Comparison of ENCODE assay signal across 10 mouse cellular contexts in genomic region chr10:14270008-14270407, GRCm38 (mm10).
"Had no signal": no experiment of that assay in that cellular context is flagged by ENCODE, and none has a peak within 500 bp of the region (broad histone marks: within the 10 kb centered on the region; RNA-seq: fewer than 3 reads in every experiment).

No protein-coding gene starts in this region.

- DNase-seq: liver, postnatal 0 days; lung, adult 2 months; lung, postnatal 14 days; lung, postnatal 36 days; retina, postnatal 1 day; right cerebral cortex, adult 18-20 months; right cerebral cortex, postnatal 25 days; thymus, adult 2 months; thymus, postnatal 25 days; thymus, postnatal 4 days had no signal
